Mouse (Mus musculus): ENCODE data around the gene Agtpbp1.

GRCm38 (mm10) chr13:59397571-59397970 lies 187.5 kb downstream of the Agtpbp1 start:
- peak; percentile 73; the same call in 1 of the 2 replicates for TF ChIP-seq CTCF (IDR thresholded peaks at IDR 0.05; ENCODE audit: borderline replicate concordance, insufficient read depth, low read depth, low read length)
- no peak for TF ChIP-seq POLR2A (IDR thresholded peaks at IDR 0.05; ENCODE audit: borderline replicate concordance, insufficient read depth, low read length)

All from cerebellum, adult 2 months (tissue).